ENCODE assay signal across 8 mouse cellular contexts in genomic region chr5:65106876-65107772, GRCm38 (mm10). TPM values are rescaled to one million over a fixed set of nuclear protein-coding genes. Genes with fewer than 3 reads are reported as not detected.
DNase-seq lines count a peak whose midpoint lies in the region; ATAC-seq and TF ChIP-seq lines count a peak whose summit lies in the region.

TSS of gene Klhl5 (plus strand) at chr5:65107539.

- TF ChIP-seq POLR2A in kidney, adult 2 months (IDR thresholded peaks at IDR 0.05; ENCODE audit: low read depth, low read length), result no peak

- H3K4me3 ChIP-seq in embryonic facial prominence, embryonic 12.5 days, result peak within 1 kb of the TSS; percentile 81
- peak within 1 kb of the TSS; percentile 79 for H3K4me3 ChIP-seq in kidney, adult 2 months (ENCODE audit: insufficient read depth, low read depth, low read length)
- H3K4me3 ChIP-seq in limb, embryonic 11.5 days (ENCODE audit: low read depth, low read length), result peak within 1 kb of the TSS; percentile 73
- peak within 1 kb of the TSS; percentile 79 for H3K4me3 ChIP-seq in midbrain, embryonic 13.5 days (replicated peaks)

- peak; percentile 82 for DNase-seq in 3134 (ENCODE audit: extremely low read depth, insufficient read length, low spot score)
- DNase-seq in adrenal gland, postnatal 25 days, result peak; percentile 96
- DNase-seq in heart, adult 18-20 months, result peak; percentile 92 to 93
- peak; percentile 95 for DNase-seq in kidney, adult 2 months
- peak; percentile 92 for DNase-seq in limb, embryonic 11.5 days (ENCODE audit: low spot score)
- peak; percentile 50 for DNase-seq in spleen, adult 12 weeks (ENCODE audit: low spot score)

- H3K27me3 ChIP-seq in embryonic facial prominence, embryonic 12.5 days, result no peaks in the 10 kb centered on the region
- no peaks in the 10 kb centered on the region for H3K27me3 ChIP-seq in kidney, adult 2 months (replicated peaks; ENCODE audit: control insufficient read depth, insufficient read depth, low read length)
- H3K27me3 ChIP-seq in limb, embryonic 11.5 days (ENCODE audit: control insufficient read depth, insufficient read depth, low read length), result no peaks in the 10 kb centered on the region
- no peaks in the 10 kb centered on the region for H3K27me3 ChIP-seq in midbrain, embryonic 13.5 days

- no peaks in the 10 kb centered on the region for H3K9me3 ChIP-seq in embryonic facial prominence, embryonic 12.5 days
- H3K9me3 ChIP-seq in limb, embryonic 11.5 days (ENCODE audit: control insufficient read depth, low read length), result no peaks in the 10 kb centered on the region
- no peaks in the 10 kb centered on the region for H3K9me3 ChIP-seq in midbrain, embryonic 13.5 days

- H3K27ac ChIP-seq in embryonic facial prominence, embryonic 12.5 days, result peak within 1 kb of the TSS; percentile 83
- peak within 1 kb of the TSS; percentile 59 for H3K27ac ChIP-seq in kidney, adult 2 months (ENCODE audit: insufficient read depth, low read depth, low read length)
- H3K27ac ChIP-seq in limb, embryonic 11.5 days (replicated peaks; ENCODE audit: low read depth, low read length), result peak within 1 kb of the TSS; percentile 80
- H3K27ac ChIP-seq in midbrain, embryonic 13.5 days, result peak within 1 kb of the TSS; percentile 74

- peak within 1 kb of the TSS; percentile 64 for H3K4me2 ChIP-seq in embryonic facial prominence, embryonic 12.5 days (replicated peaks)
- peak within 1 kb of the TSS; percentile 70 for H3K4me2 ChIP-seq in limb, embryonic 11.5 days (ENCODE audit: low read depth, severe bottlenecking)
- peak within 1 kb of the TSS; percentile 75 for H3K4me2 ChIP-seq in midbrain, embryonic 13.5 days (replicated peaks)

- peak; percentile 93 for ATAC-seq in embryonic facial prominence, embryonic 12.5 days (ENCODE audit: insufficient number of reproducible peaks, insufficient read depth, low FRiP score, low TSS enrichment)
- peak; percentile 89 for ATAC-seq in limb, embryonic 11.5 days (ENCODE audit: insufficient number of reproducible peaks, low FRiP score, low TSS enrichment, low read depth)
- ATAC-seq in midbrain, embryonic 13.5 days, result peak; percentile 93

- TF ChIP-seq CTCF in kidney, adult 2 months (conservative IDR thresholded peaks at IDR 0.05; ENCODE audit: insufficient read depth, insufficient read length, low read depth, low read length), result no peak

- H3K4me1 ChIP-seq in embryonic facial prominence, embryonic 12.5 days, result no peaks in the 10 kb centered on the region; the same call in 1 of the 2 replicates
- H3K4me1 ChIP-seq in kidney, adult 2 months (ENCODE audit: control insufficient read depth, insufficient read depth, low read length), result no peaks in the 10 kb centered on the region
- no peaks in the 10 kb centered on the region for H3K4me1 ChIP-seq in limb, embryonic 11.5 days (ENCODE audit: control insufficient read depth, insufficient read depth, low read length)
- peaks cover 10% of the 10 kb centered on the region; the same call in 1 of the 2 replicates for H3K4me1 ChIP-seq in midbrain, embryonic 13.5 days (replicated peaks)

- peak within 1 kb of the TSS; percentile 86 for H3K9ac ChIP-seq in embryonic facial prominence, embryonic 12.5 days
- H3K9ac ChIP-seq in limb, embryonic 11.5 days (ENCODE audit: low read length), result peak within 1 kb of the TSS; percentile 85
- peak within 1 kb of the TSS; percentile 82 for H3K9ac ChIP-seq in midbrain, embryonic 13.5 days (replicated peaks)

- WGBS in embryonic facial prominence, embryonic 12.5 days, result 4% methylated on average over 46 of the region's 56 CpGs
- WGBS in kidney, adult 2 months, result 4% methylated on average over 54 of the region's 56 CpGs
- WGBS in limb, embryonic 11.5 days, result 4% methylated on average over 49 of the region's 56 CpGs
- 6% methylated on average over 33 of the region's 56 CpGs for WGBS in midbrain, embryonic 13.5 days

- H3K36me3 ChIP-seq in embryonic facial prominence, embryonic 12.5 days, result no peaks in the 10 kb centered on the region
- H3K36me3 ChIP-seq in kidney, adult 2 months (ENCODE audit: control insufficient read depth, insufficient read depth, low read length), result no peaks in the 10 kb centered on the region
- H3K36me3 ChIP-seq in limb, embryonic 11.5 days (ENCODE audit: control insufficient read depth, insufficient read depth, low read length), result no peaks in the 10 kb centered on the region
- H3K36me3 ChIP-seq in midbrain, embryonic 13.5 days, result no peaks in the 10 kb centered on the region

RNA-seq across cellular contexts. Expression of gene Klhl5, which starts in this region (rescaled TPM):
- 51.4 and 65.8 TPM in 2 replicates for total RNA-seq in adrenal gland, postnatal 25 days (2021)
- polyA plus RNA-seq in embryonic facial prominence, embryonic 12.5 days (2016; fragmentation: Nextera tagmentation; extraction: Ambion mirVana), result 23.5 and 24.0 TPM in 2 replicates
- total RNA-seq in heart, adult 18-20 months (2021), result 10 to 100 TPM; 12.0 to 13.8 TPM
- 24.8 and 25.2 TPM in 2 replicates for polyA plus RNA-seq in kidney, adult 2 months (2012; rRNA removed)
- 15.5 and 16.1 TPM in 2 replicates for polyA plus RNA-seq in limb, embryonic 11.5 days (2014; fragmentation: Nextera tagmentation; extraction: Ambion mirVana)
- 42.3 and 46.7 TPM in 2 replicates for polyA plus RNA-seq in midbrain, embryonic 13.5 days (2015; fragmentation: Nextera tagmentation; extraction: Ambion mirVana)

Comparison
In these comparisons a context has a peak if more than half of its experiments do, and no peak if none do; other contexts are left out.
1. Peak in every context shown above with its lines: DNase-seq, ATAC-seq, H3K4me3 ChIP-seq and H3K27ac ChIP-seq.